Mouse (Mus musculus) right cerebral cortex, postnatal 14 days (tissue): ENCODE data around the gene Klk1b22.
"Not testable (repeated sequence)": the region's sequence is repeated elsewhere in the genome, so short reads cannot be mapped to it uniquely, and the experiment has no call there.

Source experiments
- DNase-seq: peaks from one replicate; pipeline ENCODE4 v3.0.0; 2022

Gene Klk1b22

GRCm38 (mm10) chr7:44112373-44112772 is at the start of gene Klk1b22:
Gene Klk1b22, plus strand, starts transcription at chr7:44112673.
- no peak for DNase-seq

- no peak for DNase-seq
Measured at GRCm38 (mm10) chr7:44072117-44072516, 40.4 kb upstream of the Klk1b22 start.

GRCm38 (mm10) chr7:44077703-44078102 is 34.8 kb upstream of the Klk1b22 start:
- DNase-seq: no peak

- DNase-seq: no peak
Measured at GRCm38 (mm10) chr7:44096111-44096510, 16.4 kb upstream of the Klk1b22 start.

- not testable (repeated sequence) for DNase-seq
Measured at GRCm38 (mm10) chr7:44102028-44102427, 10.4 kb upstream of the Klk1b22 start, which contains the start of gene Klk1b21. Gene Klk1b21, plus strand, starts transcription at chr7:44102328.

- no peak for DNase-seq
Measured at GRCm38 (mm10) chr7:44123445-44123844, 11.0 kb downstream of the Klk1b22 start.

- no peak for DNase-seq
Measured at GRCm38 (mm10) chr7:44136467-44136866, 24.0 kb downstream of the Klk1b22 start, which contains the start of gene Klk1b16. Gene Klk1b16, plus strand, starts transcription at chr7:44136767.
